Mouse (Mus musculus): ENCODE data around the gene Fam83c. TPM values are rescaled to one million over a fixed set of nuclear protein-coding genes. Genes with fewer than 3 reads are reported as not detected.
A peak's percentile ranks its signal among the peaks of the same experiment; 100 is the strongest.

The Fam83c gene
- polyA plus RNA-seq, 1 experiment from 2014 or later, result 0.30 TPM

GRCm38 (mm10) chr2:155820779-155821178 is 13.9 kb downstream of the Fam83c start:
- DNase-seq (ENCODE audit: low spot score), result no peak
- H3K27ac ChIP-seq, result no peak overlapping the region
- WGBS, result 90% methylated on average over 5 of the region's 5 CpGs

GRCm38 (mm10) chr2:155819449-155820251 is 15.0 kb downstream of the Fam83c start:
- peak overlapping the region; percentile 89; the same call in 1 of the 2 replicates for H3K27ac ChIP-seq
- H3K9me3 ChIP-seq, result no peaks in the 10 kb centered on the region
- peaks cover 21% of the 10 kb centered on the region for H3K4me1 ChIP-seq
- peak overlapping the region; percentile 75 for H3K4me3 ChIP-seq
- peaks cover 48% of the 10 kb centered on the region for H3K36me3 ChIP-seq
- 58% methylated on average over 6 of the region's 6 CpGs for WGBS
- H3K27me3 ChIP-seq (ENCODE audit: insufficient read depth, poor library complexity, severe bottlenecking), result peaks cover 10% of the 10 kb centered on the region
- DNase-seq (ENCODE audit: low spot score), result no peak

More at GRCm38 (mm10) chr2:155820779-155821178, 13.9 kb downstream of the Fam83c start:
- Histone ChIP-seq H3K27me3 (ENCODE audit: insufficient read depth, poor library complexity, severe bottlenecking) (peaks cover 7% of the 10 kb centered on the region), H3K36me3 (peaks cover 48% of the 10 kb centered on the region), H3K4me3 (no peak overlapping the region), H3K9me3 (no peaks in the 10 kb centered on the region), H3K4me1 (peaks cover 29% of the 10 kb centered on the region)

GRCm38 (mm10) chr2:155819392-155819448 is 15.4 kb downstream of the Fam83c start, which contains the start of gene BC029722:
Gene BC029722, minus strand, starts transcription at chr2:155819426.
- no peak for DNase-seq (ENCODE audit: low spot score)

GRCm38 (mm10) chr2:155818596-155819391 is 15.9 kb downstream of the Fam83c start:
- peaks cover 21% of the 10 kb centered on the region for H3K4me1 ChIP-seq
- H3K27ac ChIP-seq, result peak overlapping the region; percentile 89
- H3K4me3 ChIP-seq, result peak overlapping the region; percentile 75
- peak; percentile 97 for DNase-seq (ENCODE audit: low spot score)
- H3K27me3 ChIP-seq (ENCODE audit: insufficient read depth, poor library complexity, severe bottlenecking), result peaks cover 10% of the 10 kb centered on the region
- WGBS, result 2% methylated on average over 37 of the region's 37 CpGs
- H3K36me3 ChIP-seq, result peaks cover 44% of the 10 kb centered on the region
- H3K9me3 ChIP-seq, result no peaks in the 10 kb centered on the region

More at GRCm38 (mm10) chr2:155819392-155819448, 15.4 kb downstream of the Fam83c start, which contains the start of gene BC029722:
- H3K4me3 ChIP-seq, result peak within 1 kb of the TSS; percentile 75
- peak within 1 kb of the TSS; percentile 89 for H3K27ac ChIP-seq
- H3K9me3 ChIP-seq, result no peaks in the 10 kb centered on the region
- peaks cover 48% of the 10 kb centered on the region for H3K36me3 ChIP-seq
- peaks cover 10% of the 10 kb centered on the region for H3K27me3 ChIP-seq (ENCODE audit: insufficient read depth, poor library complexity, severe bottlenecking)
- H3K4me1 ChIP-seq, result peaks cover 21% of the 10 kb centered on the region

- H3K36me3 ChIP-seq, result peaks cover 32% of the 10 kb centered on the region
- peaks cover 10% of the 10 kb centered on the region for H3K27me3 ChIP-seq (ENCODE audit: insufficient read depth, poor library complexity, severe bottlenecking)
- no peak overlapping the region; the same call in 1 of the 2 replicates for H3K27ac ChIP-seq
- 76% methylated on average over 10 of the region's 10 CpGs for WGBS
- no peak for DNase-seq (ENCODE audit: low spot score)
- peak overlapping the region; percentile 75 for H3K4me3 ChIP-seq
- no peaks in the 10 kb centered on the region for H3K9me3 ChIP-seq
- peaks cover 21% of the 10 kb centered on the region for H3K4me1 ChIP-seq
These were observed 17.1 kb downstream of the Fam83c start for GRCm38 (mm10) chr2:155817301-155818245.

GRCm38 (mm10) chr2:155816179-155816578 is 18.5 kb downstream of the Fam83c start:
- Histone ChIP-seq H3K27me3 (ENCODE audit: insufficient read depth, poor library complexity, severe bottlenecking) (peaks cover 11% of the 10 kb centered on the region), H3K4me1 (peaks cover 21% of the 10 kb centered on the region), H3K27ac (0 out of 2 replicates have a peak overlapping the region, but pooled peaks have one; percentile 4), H3K36me3 (peaks cover 20% of the 10 kb centered on the region), H3K9me3 (no peaks in the 10 kb centered on the region), H3K4me3 (no peak overlapping the region)
- 100% methylated on average over 1 of the region's 1 CpGs for WGBS
- DNase-seq (ENCODE audit: low spot score), result no peak

GRCm38 (mm10) chr2:155814829-155815228 is 19.8 kb downstream of the Fam83c start:
- Histone ChIP-seq H3K27me3 (ENCODE audit: insufficient read depth, poor library complexity, severe bottlenecking) (peaks cover 18% of the 10 kb centered on the region), H3K4me3 (no peak overlapping the region), H3K9me3 (no peaks in the 10 kb centered on the region), H3K36me3 (peaks cover 6% of the 10 kb centered on the region), H3K27ac (no peak overlapping the region), H3K4me1 (peaks cover 19% of the 10 kb centered on the region)
- DNase-seq (ENCODE audit: low spot score), result no peak
- 29% methylated on average over 5 of the region's 5 CpGs for WGBS

- peaks cover 18% of the 10 kb centered on the region for H3K27me3 ChIP-seq (ENCODE audit: insufficient read depth, poor library complexity, severe bottlenecking)
- no peaks in the 10 kb centered on the region for H3K4me1 ChIP-seq
- H3K9me3 ChIP-seq, result no peaks in the 10 kb centered on the region
- WGBS, result 69% methylated on average over 4 of the region's 4 CpGs
- H3K36me3 ChIP-seq, result no peaks in the 10 kb centered on the region
- no peak overlapping the region for H3K4me3 ChIP-seq
- no peak for DNase-seq (ENCODE audit: low spot score)
- H3K27ac ChIP-seq, result no peak overlapping the region
These were observed 22.0 kb downstream of the Fam83c start for GRCm38 (mm10) chr2:155812637-155813036.

GRCm38 (mm10) chr2:155811821-155812396 is 22.7 kb downstream of the Fam83c start:
- WGBS, result 39% methylated on average over 16 of the region's 16 CpGs
- DNase-seq (ENCODE audit: low spot score), result peak; percentile 89
- no peaks in the 10 kb centered on the region for H3K9me3 ChIP-seq
- H3K27ac ChIP-seq, result no peak overlapping the region
- no peaks in the 10 kb centered on the region for H3K36me3 ChIP-seq
- H3K4me1 ChIP-seq, result no peaks in the 10 kb centered on the region
- no peak overlapping the region for H3K4me3 ChIP-seq
- peaks cover 18% of the 10 kb centered on the region for H3K27me3 ChIP-seq (ENCODE audit: insufficient read depth, poor library complexity, severe bottlenecking)

- Histone ChIP-seq H3K27ac (no peak overlapping the region), H3K27me3 (ENCODE audit: insufficient read depth, poor library complexity, severe bottlenecking) (peaks cover 8% of the 10 kb centered on the region; the same call in 1 of the 2 replicates), H3K4me3 (no peak overlapping the region), H3K9me3 (no peaks in the 10 kb centered on the region), H3K36me3 (no peaks in the 10 kb centered on the region), H3K4me1 (peaks cover 7% of the 10 kb centered on the region)
- WGBS, result 68% methylated on average over 4 of the region's 4 CpGs
- DNase-seq (ENCODE audit: low spot score), result no peak
These were observed 25.0 kb downstream of the Fam83c start for GRCm38 (mm10) chr2:155809620-155810019.

- H3K27ac ChIP-seq, result no peak overlapping the region
- no peaks in the 10 kb centered on the region for H3K36me3 ChIP-seq
- WGBS, result 77% methylated on average over 4 of the region's 4 CpGs
- H3K4me1 ChIP-seq, result peaks cover 7% of the 10 kb centered on the region
- H3K27me3 ChIP-seq (ENCODE audit: insufficient read depth, poor library complexity, severe bottlenecking), result peaks cover 8% of the 10 kb centered on the region; the same call in 1 of the 2 replicates
- DNase-seq (ENCODE audit: low spot score), result no peak
- H3K4me3 ChIP-seq, result no peak overlapping the region
- no peaks in the 10 kb centered on the region for H3K9me3 ChIP-seq
These were observed 27.2 kb downstream of the Fam83c start for GRCm38 (mm10) chr2:155807408-155807807.

GRCm38 (mm10) chr2:155806548-155806947 is 28.1 kb downstream of the Fam83c start:
- H3K27me3 ChIP-seq (ENCODE audit: insufficient read depth, poor library complexity, severe bottlenecking), result peaks cover 8% of the 10 kb centered on the region; the same call in 1 of the 2 replicates
- WGBS, result 68% methylated on average over 5 of the region's 5 CpGs
- no peaks in the 10 kb centered on the region for H3K9me3 ChIP-seq
- no peak overlapping the region for H3K27ac ChIP-seq
- no peaks in the 10 kb centered on the region for H3K36me3 ChIP-seq
- DNase-seq (ENCODE audit: low spot score), result no peak
- H3K4me3 ChIP-seq, result no peak overlapping the region
- peaks cover 7% of the 10 kb centered on the region for H3K4me1 ChIP-seq

Measured in heart, embryonic 10.5 days (tissue).